Mouse (Mus musculus): ENCODE results near the gene Rnd1. TPM values are rescaled to one million over a fixed set of nuclear protein-coding genes. Genes with fewer than 3 reads are reported as not detected.

The Rnd1 gene
- total RNA-seq, 2 experiments from 2014 or later: 1.9 to 2.3 TPM

DNA sequence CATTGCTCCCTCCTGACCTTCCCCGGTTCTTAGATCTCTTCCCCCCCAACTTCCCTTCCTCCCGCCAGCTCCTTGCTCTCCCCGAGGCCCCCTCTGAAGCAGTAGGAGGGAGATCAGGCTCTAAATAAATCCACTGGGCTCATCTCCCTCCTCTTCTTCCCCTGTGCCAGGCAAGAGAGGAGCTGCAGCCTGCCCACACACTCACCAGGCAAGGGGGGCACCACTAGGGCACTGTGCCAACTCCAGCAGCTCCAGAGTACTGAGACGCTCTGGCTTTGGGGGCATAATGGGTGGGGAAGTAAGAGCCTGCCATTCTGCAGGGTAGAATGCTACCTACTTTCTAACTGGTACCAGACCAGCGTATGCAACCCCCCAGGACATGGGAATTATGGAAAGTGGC, 40.7 kb downstream of the Rnd1 start:
- DNase-seq: no peak

DNA sequence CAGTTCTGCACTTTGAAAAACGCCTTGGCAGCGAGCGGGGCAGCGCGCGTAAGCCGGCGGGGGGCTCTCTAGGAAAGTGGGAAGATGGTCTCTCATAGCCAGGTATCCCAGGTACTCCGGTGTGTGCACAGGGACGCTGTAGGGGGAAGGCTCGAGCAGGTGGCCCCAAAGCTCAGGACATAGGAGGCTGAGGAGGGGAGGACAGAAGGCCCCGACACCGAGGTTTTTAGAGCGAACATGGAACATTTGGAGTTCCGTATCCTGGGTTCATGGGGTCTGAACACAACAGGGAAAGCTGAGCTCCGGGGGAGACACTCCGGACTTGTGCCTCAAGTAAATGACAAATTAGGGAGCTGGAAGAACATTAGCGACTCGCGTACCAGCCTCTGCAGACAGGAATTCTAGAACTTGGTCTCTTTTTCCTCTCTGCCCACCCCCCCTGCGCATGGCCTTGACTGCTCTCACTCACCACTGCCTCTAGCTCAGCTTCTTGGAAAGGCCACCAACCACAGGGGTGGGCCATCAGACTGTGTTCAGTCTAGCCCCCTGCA, 41.9 kb downstream of the Rnd1 start:
- peak; percentile 49 for DNase-seq

DNA sequence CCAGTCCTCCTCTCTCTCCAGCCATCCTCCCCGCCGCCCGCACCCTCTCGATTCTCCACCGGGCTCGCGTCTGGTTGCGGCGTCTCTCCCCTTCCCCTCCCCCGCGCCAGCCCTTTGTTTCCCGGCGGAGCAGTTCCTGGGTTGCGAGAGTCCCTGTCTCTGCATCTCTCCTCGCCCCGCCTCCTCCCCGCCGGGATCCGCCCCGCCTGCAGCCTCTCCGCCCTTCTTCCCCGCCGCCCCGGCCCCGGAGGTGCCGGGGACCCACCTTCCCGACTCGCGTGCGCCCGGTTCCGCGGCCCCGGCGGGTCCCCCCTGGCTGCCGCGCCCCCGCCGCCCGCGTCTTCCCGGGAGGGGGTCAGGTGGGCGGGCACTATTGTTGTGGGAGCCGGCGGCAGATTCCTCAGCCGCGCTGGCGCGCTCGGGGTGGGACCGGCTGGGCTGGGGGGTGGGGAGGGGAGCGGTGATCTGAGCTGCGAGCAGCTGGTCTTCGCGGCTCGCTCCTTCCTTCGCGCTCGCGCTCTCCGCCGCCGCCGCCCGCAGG, 42.6 kb downstream of the Rnd1 start:
- peak; percentile 86 for DNase-seq

DNA sequence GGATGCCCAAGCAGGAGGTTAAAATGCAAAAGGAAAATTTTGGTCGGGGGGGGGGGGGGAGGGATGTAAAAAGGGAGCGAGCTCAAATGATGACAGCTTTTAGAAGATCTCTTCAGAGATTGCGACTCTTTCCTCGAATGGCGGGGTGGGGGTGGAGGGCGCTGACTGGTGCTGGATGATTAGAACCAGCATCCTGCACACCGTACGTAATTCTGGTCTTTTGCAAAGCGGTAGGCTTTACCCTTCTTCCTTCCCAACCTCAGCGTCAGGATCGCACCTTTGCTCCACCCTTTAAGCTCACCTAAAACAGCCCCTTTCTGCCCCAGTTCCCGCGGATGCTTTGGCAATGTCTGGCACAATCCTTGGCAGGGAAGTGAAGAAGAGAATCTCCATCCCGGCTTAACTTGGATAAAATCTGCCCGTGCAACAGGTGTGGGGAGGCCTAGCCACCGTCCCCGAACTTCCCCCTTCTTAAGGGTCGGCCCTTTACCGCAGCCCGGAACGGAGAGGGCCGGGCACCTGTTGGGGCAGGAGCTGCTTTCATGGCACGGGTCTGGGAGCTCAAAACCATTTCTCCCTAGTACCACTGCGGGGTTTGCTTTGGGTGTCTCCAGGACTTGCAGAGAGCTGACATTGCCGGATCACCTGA, 43.3 kb downstream of the Rnd1 start:
- no peak for DNase-seq

DNA sequence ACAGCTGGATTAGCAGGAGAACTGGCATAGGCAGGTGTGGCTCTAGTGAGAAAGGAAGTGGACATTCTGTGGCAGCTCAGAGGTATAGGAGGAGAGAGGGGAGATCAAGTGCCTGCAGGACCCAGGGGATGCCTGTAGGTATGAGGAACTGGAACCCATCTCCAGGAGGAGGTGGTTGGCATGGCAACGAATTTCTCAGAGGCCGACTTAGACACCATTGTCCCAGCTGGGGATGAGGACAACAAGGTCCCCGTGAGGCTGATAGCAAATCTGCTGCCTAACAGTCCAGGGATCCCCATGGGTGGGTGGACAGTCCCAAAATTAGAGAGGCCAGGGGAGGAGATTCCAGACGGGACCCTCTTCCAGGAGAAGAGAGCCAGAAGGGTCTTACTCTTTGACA, 44.3 kb downstream of the Rnd1 start:
- no peak for DNase-seq

DNA sequence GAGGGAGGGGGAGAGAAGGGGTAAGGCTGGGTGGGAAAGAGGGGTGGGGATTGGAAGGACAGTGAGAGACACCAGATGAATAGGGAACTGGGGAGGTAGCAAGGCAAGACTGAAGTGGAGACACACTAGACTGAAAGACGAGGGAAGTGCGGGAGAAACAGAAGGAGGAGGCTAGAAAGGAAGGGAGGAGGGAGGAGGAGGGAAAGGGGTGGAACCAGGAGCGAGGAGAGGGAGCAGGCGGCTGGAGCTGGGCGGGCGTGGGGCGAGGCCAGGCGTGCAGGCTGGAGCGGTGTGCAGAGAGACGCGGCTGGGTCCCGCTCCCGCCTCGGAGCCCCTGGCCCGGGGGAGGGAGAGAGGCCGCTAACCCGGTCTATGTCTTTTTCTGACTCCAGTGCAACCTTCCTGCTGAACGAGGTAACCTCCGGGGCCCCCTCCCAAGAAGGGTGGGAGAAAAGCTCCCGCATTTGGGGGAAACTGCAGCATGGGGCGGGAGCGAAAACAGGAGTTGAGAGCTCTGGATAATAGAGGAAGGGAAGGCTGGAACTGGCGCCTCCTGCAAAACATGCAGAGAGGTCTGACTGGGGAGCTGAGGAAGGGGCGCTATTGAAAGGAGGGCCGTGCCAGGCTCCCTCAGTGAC, 45.0 kb downstream of the Rnd1 start:
- DNase-seq: peak; percentile 82

DNA sequence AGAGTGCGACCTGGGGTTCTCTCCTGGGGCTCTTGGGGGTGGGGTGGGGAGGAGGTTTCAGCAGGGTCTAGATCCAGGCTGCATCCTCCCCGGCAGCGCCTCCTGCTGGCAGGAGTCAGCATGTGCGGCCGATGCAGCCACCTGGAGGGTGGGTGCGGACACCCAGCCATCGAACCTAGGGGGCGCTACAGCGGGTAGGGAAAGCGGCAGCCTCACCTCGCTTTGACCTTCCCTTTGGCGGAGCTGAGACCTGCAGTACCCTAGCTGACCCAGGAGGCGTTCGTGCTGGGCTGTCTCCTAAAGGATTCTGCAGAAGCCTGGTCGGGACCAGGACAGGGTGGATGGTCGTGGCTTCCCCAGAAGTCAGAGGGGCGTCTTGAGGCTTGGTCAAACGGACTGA, 45.8 kb downstream of the Rnd1 start:
- DNase-seq: peak; percentile 83

DNA sequence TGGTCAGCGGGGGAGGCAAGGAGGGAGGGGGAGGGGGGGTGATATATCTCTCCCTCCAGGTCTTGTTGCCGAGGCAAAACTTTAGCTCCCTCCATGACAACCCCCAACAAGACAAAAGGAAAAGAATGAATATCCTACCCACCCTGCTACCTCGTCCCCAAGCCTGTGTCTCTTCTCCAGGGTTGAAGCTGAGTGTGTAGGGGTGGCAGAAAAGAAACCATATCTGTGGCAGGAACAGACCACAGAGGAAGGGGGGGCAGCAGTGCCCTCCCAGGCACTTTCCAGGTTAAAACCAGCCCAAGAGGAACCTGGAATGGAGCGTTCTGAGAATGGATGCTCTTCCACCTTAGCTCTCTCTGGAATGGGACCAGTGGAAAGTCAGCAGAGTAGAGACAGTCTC, 46.7 kb downstream of the Rnd1 start, which contains the start of gene Cacnb3:
Gene Cacnb3 (plus strand): TSS at position 301 of the 400 bp plus-strand sequence.
- DNase-seq: no peak

DNA sequence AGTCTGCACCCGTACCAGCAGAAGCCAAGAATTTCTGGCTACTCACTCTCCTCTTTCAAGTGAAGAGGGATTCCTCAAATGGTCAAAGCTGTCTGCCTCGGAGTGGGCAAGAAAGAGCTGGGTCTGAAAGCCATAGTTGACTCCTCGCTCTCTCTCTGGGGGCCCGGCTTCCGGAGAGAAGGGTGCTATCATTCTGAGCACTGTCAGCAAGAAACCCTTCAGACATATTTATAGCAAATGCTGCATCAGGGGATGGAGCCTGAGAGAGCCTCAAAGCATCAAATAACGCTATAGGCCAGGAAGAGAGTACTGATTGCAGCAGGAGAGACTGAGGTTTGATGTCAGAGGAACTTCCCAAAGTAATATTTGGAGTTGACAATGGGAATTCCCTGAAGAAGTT, 47.8 kb downstream of the Rnd1 start:
- no peak for DNase-seq

DNA sequence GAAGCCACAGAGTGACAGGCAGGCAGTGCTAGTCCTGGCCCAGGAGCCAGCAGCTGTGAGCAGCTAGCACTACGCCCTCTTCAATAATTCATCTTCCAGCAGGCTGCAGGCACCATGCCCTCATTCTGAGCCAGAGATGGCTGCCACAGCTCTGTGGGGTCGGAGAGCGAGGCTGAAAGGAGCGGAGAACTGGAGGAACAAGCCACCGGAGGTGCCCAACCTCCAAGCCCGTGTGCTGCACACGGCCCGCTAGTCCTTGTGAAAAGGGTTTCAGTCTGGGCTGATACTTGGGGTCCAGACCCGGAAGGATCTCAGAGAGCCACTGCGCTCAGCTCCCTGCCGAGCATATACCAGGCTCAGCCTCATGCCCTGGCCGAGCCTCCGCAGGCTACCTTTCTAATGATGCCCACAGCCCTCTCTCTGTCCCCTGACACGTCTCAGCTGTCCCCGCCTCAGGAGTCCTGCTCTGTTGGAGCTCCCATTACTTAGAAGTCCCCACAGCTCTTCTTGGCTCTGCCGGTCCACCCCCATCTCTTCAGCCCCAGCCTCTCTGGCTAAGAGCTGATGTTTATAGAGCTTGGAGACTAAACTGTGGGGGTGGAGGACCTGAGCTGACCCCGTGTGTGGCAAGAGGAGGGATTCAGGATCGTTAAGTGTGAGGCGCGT, 48.5 kb downstream of the Rnd1 start:
- no peak for DNase-seq

DNA sequence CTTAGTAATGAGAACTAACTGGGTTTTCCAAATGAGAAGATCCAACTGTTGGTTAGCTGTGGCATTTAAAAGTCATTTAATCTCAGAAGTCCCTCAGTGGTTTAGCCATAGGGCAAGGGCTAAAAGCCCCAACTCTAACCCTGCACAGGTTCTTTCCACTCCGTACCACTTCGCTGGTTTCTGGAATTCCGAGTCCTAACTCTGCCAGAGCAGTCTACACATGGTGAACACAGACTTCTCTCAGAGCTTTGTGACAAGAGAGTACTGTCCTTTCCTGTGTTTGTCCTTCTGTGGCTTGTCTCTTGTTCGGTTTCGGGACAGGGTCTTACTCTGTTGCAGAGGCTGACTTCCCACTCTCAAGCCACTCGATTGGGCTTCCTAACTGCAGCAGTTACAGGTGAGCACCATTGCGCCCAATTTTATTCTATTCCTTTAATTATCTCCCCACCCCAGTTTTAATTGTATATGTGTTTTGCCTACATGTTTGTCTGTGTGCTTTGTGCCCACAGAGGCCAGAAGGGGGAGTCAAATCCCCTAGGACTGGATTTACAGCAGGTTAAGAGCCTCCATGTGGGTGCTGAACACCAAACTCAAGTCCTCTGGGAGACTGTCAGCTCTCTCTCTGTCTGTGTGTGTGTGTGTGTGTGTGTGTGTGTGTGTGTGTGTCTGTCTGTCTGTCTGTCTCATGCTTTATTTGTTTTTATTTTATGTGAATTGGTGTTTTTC, 50.6 kb downstream of the Rnd1 start:
- no peak for DNase-seq

DNA sequence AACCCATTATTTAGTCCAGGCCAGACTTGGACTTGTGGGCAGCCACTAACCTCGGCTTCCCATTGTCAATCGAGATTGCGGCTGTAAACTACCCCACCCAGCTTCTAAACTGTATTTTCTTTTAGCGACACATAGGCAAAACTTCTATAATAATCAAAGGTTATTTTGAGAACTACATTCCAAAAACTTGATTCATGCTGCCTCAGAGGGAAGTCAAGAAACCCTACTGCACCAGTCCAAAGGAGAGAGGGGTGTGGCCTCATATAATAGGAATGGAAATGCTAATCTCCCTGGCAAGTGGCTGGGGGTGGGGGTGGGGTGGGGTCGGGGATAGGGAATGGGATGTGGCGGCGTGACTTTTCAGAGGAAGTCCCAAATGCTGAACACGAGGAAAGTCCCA, 51.2 kb downstream of the Rnd1 start:
- DNase-seq: no peak

DNA sequence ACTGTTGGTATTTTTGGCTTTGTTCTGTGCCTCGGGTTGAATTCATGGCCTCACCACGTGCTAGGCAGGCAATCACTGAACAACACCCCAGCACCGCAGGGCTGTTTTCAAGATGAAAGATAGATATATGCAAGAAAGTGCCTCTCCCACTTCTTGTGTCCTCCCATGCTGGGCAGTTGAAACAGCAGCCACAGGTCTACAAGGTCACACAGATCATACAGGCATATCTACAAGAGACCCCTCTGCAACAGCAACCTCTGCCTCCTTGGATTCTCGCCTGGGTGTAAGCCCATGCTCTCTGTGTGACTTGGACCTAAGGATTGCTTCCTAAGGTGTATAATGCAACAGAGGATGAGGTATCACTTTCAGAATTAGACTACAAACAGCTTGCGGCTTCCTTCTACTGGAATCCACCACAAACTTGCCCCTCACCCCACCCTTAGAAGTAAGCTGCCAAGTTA, 53.9 kb downstream of the Rnd1 start:
- no peak for DNase-seq

DNA sequence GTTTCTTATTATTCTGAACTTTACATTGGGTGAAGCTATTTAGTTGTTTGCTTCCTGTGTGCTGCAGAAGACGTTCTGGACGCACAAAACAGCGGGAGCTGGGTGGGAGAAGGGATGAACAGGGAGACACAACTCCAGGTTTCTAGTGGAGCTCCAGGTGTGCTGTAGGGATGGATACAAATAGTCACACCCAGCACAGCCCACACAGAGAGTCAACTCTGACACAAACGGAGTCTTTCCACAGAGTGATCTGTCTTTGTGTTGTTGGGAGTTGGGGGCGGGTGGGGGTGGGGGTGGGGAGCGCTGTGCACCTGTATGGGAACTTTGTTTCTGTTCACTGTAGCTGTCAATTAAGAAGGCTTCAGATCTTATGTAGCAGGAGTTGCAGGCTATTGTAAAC, 54.5 kb downstream of the Rnd1 start:
- no peak for DNase-seq

DNA sequence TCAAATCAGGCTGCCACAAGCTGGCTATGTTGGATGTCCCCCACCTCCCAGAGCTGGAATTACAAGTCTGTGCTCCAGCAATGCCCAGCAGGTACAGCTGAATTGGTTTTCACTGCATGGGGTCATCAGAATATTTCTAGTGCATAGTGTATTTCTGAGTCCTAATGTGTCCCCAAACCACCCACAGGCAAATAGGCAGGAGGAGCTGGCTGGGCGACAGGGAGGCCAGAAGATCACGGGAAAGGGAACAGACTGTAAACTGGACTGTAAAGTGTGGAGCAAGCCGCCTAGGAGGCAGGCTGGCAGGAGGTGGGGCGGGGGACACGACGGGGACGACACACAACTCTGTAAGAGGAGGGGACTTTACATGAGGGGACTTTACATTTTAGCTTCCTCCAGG, 55.1 kb downstream of the Rnd1 start:
- no peak for DNase-seq

DNA sequence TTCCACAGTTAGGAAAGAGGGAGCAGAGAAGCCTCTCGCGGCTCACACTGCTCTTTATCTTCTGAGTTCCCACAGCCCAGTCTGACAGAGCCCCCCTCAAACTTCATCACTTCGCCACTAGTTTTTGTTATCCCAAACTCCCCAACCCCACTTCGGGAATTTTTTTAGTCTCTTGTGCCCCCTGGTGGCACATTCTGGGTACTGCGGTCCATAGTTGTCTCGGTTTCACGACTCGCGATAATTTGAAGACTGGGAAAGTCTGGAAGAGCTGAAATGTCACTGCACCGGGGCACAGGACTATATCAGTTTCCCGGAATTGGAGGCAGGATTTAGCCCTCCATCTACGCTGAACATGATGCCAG, 60.1 kb downstream of the Rnd1 start:
- peak; percentile 86 for DNase-seq

DNA sequence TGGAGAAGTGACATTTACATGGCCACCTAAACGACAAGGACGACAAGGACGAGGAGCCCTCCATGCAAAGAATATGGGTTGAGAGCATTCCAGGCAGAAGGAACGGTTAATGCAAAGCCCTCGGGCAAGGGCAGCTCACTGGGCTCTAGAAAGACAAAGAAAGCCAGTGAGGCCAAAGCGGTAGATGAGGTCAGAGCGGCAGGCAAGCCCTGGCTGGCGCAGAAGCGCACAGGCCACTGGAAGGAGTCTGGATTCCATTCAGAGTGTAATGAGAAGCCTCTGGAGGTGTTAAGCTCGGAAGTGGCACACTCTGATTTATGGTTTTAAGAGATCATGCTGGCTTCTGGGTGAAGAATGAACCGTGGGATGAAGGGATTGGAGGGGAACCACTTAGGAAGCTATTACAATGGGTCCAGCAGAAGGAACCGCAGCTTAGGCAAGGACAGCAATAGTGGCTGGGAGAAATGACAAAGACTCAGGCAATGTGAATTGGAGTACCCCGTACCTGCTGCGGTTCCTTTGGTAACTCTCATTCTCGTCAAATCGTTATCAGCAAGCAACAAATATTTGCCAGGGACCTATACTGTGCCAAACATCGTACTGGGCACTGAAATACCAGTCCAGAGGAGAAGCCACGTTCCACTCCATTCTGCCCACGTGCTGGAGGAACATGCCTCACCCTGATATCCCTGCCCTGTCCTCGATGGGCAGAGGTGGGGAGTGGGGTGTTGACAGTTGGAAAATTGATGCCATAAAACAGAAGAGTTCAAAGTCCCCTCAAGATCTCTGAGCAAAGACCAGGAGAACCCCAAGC, 60.7 kb downstream of the Rnd1 start:
- DNase-seq: no peak

DNA sequence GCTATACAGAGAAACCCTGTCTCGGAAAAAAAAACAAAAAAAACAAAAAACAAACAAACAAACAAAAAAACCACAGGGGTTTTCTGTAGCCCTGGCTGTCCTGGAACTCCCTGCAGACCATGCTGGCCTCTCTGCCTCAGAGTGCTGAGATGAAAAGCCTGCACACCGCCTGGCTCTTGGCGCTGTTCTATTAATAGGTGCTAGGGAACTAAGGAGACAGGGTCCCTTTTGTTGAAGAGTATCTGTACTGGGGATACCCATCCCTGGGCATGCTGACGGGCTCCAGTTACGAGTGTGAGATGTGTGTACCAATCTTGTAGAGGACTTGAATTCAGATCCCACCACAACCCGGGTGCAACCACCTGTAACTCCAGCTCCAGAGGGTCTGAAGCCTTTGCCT, 61.5 kb downstream of the Rnd1 start:
- no peak for DNase-seq

DNA sequence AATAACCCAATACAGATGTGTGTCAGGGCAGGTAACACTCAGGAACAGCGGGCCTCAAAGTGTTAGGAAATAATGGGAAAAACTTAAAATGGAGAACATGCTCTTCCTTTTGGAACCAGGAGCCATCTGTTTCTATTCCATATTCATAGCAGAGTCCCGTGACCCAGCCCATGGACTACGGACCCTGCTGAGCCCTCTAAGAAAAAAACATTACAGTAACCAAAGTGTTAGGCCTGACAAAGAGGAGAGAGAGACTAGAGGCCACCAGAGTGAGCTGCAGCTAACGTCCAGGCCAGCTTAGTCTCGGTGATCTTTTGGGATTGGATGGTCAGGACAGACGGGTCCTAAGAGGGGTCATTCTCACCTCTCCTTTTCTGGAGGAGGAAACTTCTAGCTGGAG, 62.3 kb downstream of the Rnd1 start:
- DNase-seq: no peak

DNA sequence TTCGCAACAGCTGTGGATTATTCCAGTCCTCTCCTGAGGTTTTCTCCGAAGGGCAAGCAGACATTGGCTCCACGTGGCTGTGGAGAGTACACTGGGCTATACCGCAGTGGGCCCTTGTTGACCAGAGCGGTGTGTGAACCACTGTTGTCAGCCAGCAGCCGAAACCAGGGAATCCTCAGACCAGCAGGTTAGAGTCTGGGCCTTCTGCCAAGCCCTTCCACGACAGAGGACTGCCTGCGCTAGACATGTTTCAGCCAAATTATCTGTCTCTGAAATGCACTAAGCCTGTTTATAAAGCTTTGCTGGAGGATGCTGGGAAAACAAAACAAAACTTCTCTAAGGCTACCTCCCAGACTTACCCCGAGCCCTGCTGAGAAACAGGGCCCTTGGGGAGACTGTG, 62.7 kb downstream of the Rnd1 start:
- peak; percentile 67 for DNase-seq

All from adrenal gland, postnatal 10 days (tissue).